Mouse (Mus musculus): ENCODE measurements around the gene Padi6.

Gene Padi6

GRCm38 (mm10) chr4:140742543-140742942 is at the start of gene Padi6:
Gene Padi6, minus strand, starts transcription at chr4:140742643.
- DNase-seq (ENCODE audit: low read depth, low spot score) = no peak

DNA sequence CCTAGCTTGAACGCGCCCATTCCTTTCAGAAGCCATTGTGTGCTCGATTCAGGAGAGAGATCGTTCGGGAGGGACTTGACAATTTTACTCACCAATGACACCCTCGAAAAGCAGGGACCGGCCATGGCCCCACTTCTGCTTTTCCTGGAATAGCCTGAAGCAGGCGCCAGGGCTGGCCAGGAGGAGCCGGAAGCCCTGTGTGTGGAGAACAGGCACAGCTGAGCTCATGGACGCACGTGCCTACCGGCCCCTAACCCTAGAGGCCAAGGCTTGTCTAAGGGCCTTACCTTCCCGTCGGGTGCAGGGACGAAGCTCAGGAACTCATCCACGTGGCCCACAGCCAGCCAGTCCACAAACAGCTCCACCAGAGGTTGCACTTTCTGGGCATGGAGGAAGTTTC is 48.6 kb upstream of the Padi6 start:
- DNase-seq (ENCODE audit: low read depth, low spot score) = no peak

DNA sequence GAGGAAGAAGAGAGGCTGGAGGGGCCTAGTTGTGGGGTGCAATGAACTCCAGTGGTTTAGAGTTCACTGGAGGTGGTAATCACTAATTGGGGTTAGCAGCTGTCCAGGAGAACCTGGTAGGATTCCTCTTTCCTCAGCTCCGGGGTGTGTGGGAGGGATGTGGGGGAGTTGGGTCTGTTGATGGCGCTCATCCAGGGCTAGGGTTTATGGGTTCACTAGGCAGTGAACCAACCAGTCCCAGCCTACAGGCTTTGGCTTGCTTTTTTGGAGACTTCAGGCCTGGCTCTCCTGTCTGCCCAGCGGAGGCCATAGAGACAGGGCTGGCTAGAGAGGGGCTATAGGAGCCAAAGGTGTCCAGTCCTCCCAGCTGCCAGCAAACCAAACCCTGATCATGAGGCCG is 47.5 kb upstream of the Padi6 start:
- DNase-seq (ENCODE audit: low read depth, low spot score) = no peak

DNA sequence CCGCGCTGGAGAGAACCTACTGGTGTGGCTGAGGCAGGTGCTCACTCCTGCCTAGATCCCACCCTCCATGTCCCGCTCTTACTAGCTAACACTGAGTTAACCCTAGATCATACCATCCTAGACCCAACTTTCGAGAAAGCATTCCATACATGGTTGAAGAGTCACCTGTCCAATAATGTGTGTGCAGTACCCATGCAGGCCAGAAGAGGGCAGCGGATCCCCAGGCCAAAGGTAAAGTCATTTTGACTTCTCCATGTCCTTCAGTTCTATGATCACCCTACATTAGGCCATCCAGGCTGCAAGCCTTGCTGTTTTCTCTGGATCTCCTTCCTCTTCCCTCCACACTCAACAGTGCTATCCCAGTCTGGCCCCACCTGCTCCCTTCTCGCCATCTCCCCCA is 46.5 kb upstream of the Padi6 start:
- peak; percentile 45 for DNase-seq (ENCODE audit: low read depth, low spot score)

DNA sequence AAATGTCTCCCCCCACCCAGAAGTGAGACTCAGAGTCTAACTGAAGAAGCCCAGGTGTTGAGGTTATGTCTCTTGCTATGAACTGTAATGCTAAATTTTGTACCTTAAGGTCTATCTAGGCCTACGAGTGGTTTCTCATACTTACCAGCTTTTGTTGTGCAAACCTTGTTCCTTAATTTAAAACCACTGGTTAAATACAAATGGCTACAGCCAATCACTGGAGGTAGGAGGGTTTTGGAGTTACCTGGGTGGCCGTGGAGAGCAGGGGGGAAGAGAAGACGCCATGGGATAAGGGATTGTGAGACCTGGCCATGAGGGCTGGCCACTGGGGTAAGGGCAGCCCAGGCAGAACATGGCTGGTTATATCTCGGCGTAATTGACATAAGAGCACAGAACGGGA is 45.8 kb upstream of the Padi6 start:
- DNase-seq (ENCODE audit: low read depth, low spot score) = no peak

GRCm38 (mm10) chr4:140787414-140787813 is 45.0 kb upstream of the Padi6 start:
- DNase-seq (ENCODE audit: low read depth, low spot score) = no peak

- no peak for DNase-seq (ENCODE audit: low read depth, low spot score)
Observed at GRCm38 (mm10) chr4:140785217-140785616, 42.8 kb upstream of the Padi6 start.

DNA sequence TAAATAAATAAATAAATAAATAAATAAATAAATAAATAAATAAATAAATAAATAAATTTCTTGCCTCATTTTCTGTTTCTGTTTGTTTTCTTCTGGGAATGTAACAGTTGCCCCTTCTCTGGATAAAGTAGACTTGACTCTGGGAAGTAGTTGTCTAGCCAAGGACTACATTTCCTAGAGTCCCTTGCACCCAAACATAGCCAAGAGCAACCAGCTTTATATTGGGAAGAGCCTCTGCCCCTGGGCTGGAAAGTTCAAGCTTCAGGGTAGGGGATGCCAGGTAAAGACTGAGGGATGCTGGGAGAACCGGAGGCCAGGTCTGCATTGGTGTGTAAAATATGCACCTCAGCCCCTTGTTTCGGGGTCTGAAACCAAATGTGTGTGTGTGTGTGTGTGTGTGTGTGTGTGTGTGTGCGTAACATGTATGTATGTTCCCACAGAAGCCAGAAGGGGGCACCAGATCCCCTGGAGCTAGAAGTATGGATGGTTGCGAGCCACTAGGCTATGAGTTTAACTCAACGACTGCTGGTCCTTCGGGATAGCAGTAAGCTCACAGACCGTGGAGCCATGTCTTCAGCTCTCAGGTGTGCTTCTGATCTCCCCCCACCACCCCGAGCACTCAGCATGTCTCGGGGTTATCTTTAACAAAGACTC is 42.0 kb upstream of the Padi6 start:
- DNase-seq (ENCODE audit: low read depth, low spot score) = no peak

DNA sequence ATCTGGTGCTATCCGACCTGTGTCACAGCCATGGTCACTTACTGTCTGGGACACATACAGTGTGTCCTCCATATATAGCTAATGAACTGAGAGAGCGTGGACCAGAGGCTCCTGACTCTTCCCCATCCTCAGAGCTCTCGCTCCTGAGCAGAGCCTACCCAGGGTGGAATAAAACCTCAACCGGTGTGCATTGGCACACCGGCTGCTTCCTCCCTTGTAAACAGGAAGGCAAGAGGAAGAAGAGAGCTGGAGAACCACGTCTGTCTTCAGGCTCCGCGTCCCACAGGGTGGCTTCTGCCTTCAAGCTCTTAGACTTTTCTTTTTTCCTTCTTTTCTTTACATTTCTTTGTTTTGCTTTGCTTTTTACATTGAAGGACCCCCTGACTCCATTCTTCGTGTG is 40.4 kb upstream of the Padi6 start:
- no peak for DNase-seq (ENCODE audit: low read depth, low spot score)

DNA sequence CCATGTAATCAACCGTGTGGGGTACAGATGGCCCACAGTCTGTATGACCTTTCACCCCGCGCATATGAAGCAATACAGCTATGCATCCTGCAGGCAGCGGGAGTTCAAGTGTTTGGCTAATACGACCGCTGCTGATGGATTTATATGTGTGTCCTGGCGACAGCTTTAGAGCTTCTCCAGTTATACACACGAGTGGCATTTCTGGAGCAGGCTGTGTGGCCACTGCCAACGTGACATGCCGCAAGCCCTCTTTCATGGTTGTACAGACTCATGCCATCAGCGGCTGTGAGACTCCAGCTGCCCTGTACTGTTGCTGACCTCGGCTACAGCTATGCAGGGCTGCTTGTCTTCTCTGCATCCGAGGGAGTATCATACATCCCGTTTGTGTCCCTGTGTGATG is 38.1 kb upstream of the Padi6 start:
- DNase-seq (ENCODE audit: low read depth, low spot score) = no peak

- DNase-seq (ENCODE audit: low read depth, low spot score) = no peak
Observed at GRCm38 (mm10) chr4:140779803-140780397, 37.5 kb upstream of the Padi6 start.

GRCm38 (mm10) chr4:140776623-140777022 is 34.2 kb upstream of the Padi6 start:
- DNase-seq (ENCODE audit: low read depth, low spot score) = no peak

- DNase-seq (ENCODE audit: low read depth, low spot score) = peak; percentile 26
Observed at GRCm38 (mm10) chr4:140775876-140776275, 33.4 kb upstream of the Padi6 start.

GRCm38 (mm10) chr4:140774893-140775292 is 32.5 kb upstream of the Padi6 start:
- DNase-seq (ENCODE audit: low read depth, low spot score) = no peak

DNA sequence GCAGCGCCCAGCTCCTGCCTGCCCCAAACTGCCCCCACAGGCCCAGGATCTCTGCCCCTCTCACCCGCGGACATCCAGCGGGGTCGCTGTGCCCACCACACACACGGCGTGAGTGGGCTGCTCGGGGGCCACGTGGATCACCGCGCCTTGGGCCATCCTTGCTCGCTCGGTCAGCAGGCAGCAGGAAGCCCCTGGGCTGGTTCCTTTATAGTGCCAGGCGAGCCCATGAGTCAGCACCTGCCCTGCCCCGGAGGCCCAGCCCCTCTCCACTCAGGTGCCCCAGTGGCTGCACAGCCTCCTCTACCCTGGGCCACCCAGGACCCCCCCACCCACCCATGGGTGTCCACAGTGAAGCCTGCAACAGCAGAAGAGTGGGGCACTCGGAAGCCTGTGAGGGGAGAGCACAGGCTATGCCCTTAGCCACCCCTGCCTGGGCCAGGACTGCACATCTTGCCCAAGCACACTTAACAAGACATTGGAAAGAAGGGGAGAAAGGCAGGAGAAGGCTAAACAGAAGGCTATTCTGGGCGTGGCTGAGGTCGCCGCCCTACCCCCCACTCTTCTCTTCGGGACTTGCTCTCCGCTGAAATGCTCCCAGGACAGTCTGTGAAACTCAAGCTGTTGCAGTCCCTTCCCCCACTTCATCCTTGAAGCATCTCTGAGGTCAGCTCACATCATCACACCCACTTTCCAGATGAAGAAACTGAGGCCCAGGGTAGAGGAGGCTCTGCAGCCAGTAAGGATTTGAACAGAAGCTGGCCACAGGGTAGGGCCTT is 31.8 kb upstream of the Padi6 start, which contains the start of gene Padi4:
Gene Padi4, minus strand, starts transcription at position 212 of the 776 bp plus-strand sequence.
- no peak for DNase-seq (ENCODE audit: low read depth, low spot score)

- DNase-seq (ENCODE audit: low read depth, low spot score) = no peak
Observed at GRCm38 (mm10) chr4:140771091-140771490, 28.6 kb upstream of the Padi6 start.

- DNase-seq (ENCODE audit: low read depth, low spot score) = no peak
Observed at GRCm38 (mm10) chr4:140770433-140770832, 28.0 kb upstream of the Padi6 start.

DNA sequence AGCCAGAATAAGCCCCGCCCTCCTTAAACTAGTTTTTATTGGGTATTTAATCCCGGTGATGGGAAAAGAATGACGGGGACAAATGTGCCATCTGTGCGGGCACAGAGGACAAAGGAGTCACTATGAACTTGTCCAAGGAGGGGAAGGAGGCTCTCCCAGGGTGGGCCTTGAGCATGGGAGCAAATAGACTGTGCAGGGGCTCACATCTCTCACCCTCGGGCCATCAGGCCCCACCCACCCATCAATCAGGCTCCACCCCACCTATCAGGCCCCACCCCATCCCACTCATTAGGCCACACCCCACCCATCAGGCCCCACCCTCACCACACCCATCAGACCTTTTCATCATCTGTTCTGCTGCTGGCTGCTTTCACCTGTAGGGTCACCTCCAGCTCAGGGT is 26.5 kb upstream of the Padi6 start:
- DNase-seq (ENCODE audit: low read depth, low spot score) = no peak

DNA sequence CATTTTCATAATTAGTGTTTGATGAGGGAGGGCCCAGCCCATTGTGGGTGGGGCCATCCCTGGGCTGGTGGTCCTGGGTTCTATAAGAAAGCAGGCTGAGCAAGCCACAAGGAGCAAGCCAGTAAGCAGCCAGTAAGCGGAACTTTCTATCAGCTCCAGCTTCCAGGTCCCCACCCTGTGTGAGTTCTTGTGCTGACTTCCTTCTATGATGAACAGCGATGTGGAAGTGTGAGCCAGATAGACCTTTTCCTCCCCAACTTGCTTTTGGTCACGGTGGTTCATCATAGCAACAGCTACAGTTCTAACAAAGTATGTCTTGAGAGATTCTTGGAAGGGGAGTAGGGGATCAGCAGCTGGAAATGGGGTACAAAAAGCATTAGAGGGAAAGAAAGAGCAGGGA is 23.5 kb upstream of the Padi6 start:
- no peak for DNase-seq (ENCODE audit: low read depth, low spot score)

GRCm38 (mm10) chr4:140763158-140763557 is 20.7 kb upstream of the Padi6 start:
- peak; percentile 20 for DNase-seq (ENCODE audit: low read depth, low spot score)

- DNase-seq (ENCODE audit: low read depth, low spot score) = peak; percentile 16
Observed at GRCm38 (mm10) chr4:140761601-140762000, 19.2 kb upstream of the Padi6 start.

- DNase-seq (ENCODE audit: low read depth, low spot score) = no peak
Observed at GRCm38 (mm10) chr4:140755811-140756210, 13.4 kb upstream of the Padi6 start.

DNA sequence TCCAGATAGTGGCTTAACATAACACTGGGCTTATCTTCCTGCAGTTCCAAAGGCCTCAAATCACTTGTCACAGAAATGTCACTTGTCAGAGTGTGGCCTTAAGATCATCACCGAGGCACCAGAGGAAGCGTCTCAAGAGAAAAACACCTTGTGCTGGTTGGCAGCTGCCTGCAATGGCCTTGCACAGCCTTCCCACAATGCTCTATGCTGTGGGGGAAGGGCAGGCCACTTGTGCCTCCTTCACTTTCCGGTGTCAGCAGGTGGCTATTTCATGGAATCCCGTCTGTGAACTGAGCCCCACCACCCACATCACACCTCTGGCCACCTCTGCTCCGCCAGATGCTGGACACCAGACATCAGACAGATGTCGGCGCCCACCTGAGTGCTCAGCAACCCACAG is 10.9 kb upstream of the Padi6 start:
- no peak for DNase-seq (ENCODE audit: low read depth, low spot score)
